Mouse (Mus musculus): ENCODE measurements around the gene Stard13.

Stard13 gene

DNA sequence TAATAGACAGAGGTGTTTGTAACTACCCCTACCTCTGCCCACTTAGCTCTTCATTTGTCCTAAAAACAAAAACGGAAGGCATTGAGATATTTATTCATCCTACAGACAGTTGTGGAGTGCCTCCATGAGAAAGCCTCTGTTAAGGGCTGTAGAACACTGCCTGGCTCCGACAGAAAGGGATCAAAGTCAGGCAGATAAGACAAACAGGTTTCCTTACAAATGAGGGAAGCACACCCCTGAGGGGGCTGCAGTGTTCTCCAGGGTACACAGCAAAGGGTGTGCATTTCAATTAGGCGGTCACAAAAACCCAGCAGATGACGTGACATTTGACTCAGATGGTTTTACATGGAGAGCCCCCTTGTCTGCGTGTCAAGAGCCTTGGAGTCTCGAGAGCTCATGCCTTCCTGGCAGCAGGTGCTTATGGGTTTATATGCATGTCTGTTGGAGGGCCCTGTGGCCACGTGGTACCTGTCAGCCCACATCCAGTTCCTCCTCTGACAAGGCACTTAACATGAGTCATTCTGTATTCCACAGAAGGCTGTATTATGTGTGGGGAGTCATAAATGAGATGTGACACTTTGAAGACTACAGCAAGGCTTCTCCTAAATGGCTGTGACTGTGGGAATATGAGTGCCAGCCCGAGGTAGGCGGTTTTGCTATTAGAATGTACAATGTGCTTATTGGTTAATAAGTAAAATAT, 129.1 kb downstream of the Stard13 start:
- no peak for DNase-seq (ENCODE audit: low read depth)

DNA sequence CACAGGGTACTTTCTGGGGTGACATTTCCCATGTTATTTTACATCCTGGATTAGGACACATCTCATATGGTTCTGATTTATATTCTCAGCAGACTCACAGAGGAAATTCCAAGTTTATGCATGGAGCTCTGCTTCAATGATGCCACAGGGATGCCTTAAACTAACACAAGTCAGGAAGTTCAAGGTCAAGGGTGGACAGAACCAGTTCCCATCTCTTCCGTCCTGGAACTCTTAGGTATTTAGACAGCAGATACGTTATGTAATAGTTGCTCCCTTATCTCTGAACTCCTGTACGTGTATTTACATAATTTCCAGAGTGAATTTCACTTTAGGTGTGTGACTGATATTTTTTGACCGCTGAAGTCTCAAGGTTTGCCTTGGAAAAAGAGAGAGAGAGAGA, 130.4 kb downstream of the Stard13 start:
- DNase-seq (ENCODE audit: low read depth): no peak

DNA sequence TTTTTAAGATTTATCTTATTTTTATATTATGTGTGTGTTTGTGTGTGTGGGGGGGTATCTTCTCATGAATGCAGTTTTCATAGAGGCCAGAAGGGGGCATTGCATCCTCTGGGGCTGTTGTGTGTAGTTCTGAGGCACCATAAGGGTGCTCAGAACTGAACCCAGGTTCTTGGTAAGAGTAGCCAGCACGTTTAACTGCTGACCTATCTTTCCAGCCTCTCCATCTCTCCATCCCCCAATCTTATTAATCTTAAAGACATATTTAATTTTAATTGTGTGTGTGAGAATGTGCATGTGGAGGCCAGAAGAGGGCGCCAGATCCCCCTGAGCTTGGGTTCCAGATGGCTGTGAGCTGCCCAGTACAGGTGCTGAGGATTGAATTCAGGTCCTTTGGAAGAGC, 131.4 kb downstream of the Stard13 start:
- DNase-seq (ENCODE audit: low read depth): no peak

DNA sequence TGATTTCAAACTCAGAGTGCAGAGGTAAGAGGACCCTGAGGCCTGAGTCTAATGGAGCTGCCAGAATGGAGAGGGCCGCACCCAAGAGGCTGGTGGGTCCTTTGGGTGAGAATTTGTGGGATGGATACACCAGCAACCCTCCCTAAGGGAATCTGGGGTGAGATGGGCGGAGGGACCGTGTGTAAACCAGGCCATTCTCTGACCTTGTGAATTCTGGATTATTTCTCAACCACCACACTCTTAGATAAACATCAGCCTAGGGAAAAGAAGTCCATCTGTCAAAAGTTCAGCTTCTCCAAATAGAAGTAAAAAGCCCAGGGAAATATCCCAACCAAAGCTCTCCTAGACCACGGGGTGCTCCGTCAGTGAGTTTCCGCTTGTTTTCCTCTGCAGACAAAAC, 137.6 kb downstream of the Stard13 start:
- no peak for DNase-seq (ENCODE audit: low read depth)

DNA sequence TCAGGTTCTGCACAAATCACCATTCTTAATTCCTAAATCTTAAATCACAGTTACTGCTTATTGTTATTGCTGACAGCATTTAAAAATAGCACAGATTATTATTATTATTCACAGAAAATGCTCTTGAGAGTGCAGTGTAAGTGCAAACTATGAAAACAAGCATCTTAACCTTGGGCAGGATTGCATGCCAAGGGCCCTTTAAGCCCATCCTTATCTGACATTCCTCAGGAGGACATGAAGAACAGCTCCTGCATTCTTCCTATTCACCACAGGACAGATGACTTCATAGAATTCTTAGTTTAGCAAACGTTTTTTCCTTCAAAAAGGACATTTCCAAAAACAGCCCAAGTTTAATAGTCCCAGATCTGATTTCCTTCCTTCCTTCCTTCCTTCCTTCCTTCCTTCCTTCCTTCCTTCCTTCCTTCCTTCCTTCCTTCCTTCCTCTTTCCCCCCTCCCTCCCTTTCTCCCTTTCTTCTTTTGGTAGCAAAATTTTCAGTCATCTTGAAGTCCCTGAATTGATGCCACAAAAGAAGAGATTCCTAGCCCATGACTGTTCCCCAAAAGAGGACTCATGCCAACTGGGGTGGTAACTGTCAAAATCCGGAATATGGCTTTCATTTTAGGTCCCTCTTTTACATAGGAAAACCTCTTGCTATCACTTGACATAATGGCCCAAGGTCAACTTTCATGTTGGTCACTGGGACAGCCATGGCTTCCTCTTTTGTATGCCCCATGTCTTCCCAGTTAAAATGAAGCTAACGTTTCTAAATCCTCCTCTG, 140.6 kb downstream of the Stard13 start:
- no peak for DNase-seq (ENCODE audit: low read depth)

DNA sequence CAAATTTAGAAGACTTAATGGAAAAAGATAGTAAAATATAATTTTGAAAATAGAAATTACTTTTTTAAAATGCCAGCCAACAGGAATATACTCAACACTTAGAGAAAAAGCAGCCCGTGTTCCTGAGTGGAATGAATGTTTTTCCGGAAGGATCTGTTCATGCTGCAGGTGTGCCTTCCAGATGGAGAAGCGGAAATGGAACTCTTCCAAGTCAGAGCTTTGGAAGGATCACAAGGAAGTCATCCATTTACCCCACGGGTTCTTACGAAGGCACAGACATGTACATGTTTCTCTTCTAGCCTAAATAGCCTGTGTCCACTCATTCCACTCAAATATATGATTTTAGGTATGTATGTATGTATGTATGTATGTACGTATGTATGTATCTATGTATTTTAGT, 142.6 kb downstream of the Stard13 start:
- DNase-seq (ENCODE audit: low read depth): no peak

DNA sequence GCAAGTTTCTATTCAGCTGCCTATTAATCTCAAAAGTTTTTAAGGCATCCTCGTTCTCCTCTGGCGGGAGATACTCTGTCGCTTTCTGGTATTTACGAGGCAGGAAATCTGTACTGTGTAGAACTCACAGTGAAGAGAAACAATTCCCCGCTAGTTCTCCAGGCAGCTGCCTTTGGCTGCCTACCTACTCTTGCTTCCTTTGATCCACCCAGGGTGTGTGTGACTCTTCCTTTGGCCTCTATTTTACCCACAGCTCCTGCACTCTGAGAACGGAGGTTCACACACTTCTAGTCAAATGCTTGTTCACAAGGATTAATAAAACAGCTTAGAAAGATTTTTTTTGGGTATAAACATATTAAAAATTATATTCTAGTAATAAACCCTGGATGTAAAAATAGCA, 144.4 kb downstream of the Stard13 start:
- DNase-seq (ENCODE audit: low read depth): no peak

DNA sequence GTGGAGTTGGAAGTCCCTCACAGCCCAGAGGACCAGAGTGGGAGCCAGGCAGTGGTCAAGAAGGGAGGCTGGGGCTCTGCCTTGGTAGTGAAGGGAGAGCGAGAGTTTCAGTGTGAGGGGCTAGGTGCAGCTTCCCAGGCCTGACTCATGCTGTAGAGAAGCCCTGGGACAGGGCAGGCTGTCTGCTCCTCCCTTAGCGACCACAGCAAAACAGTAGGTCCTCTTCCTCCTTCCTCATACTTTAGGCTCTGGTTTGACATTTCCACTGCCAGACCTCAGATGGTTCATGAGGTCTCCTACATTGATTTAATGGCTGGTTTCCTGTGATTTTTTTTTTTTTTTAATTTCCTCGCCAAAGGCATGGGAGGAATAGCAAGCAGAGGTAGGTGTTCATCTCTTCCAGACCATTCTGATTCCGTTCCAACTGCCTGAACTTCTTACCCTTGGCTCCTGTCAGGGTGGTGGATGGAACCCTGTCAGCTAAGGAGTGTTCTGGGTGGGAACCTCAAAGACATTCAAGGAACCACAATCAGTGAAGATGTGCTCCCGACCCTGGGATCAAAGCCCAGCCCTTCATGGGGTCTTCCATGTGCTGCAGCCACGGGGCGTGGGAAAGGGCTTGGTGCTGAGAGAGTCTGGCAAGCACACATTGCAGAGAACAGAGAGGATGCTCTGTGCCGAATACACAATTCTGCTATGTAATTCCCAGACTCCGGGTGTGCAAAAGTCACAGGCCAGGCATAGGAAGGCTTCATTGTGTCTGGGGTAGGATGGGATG, 147.0 kb downstream of the Stard13 start:
- DNase-seq (ENCODE audit: low read depth): no peak

DNA sequence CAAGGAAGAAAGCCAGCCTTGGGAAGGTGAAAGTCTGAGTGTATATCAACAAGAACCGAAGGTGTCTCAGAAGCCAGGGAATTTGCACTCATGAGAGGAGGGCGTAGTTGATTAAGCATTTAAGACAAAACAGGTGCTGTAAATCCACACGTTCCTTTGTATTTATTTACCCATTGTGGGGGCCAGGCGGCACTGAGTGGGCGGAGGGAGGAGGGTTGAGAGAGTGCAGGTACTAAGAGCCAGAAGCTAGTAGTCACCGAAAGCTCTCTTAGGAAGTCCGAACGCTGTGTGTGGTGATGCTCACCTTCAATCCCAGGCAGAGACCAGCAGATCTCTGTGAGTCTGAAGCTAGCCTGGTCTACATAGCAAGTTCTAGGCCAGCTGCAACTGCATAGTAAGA, 147.9 kb downstream of the Stard13 start:
- no peak for DNase-seq (ENCODE audit: low read depth)

DNA sequence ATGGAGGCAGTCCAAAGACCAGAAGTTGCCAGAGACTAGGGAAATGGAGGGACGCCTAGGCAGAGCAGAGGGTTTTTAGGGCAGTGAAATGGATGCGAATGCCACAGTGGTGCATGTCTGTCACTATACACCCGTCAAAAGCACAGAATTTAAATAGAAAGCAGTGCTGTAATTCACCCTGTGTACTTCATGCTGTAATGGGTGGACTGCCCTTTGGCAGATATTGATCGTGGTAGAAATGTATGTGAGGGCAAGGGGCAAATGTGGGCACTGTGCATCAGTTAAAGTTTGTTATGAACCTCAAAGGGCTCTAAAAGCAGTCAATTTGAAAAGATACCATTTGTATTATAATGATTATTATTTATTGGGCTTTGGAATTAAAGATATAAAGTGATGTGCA, 153.4 kb downstream of the Stard13 start:
- DNase-seq (ENCODE audit: low read depth): no peak

DNA sequence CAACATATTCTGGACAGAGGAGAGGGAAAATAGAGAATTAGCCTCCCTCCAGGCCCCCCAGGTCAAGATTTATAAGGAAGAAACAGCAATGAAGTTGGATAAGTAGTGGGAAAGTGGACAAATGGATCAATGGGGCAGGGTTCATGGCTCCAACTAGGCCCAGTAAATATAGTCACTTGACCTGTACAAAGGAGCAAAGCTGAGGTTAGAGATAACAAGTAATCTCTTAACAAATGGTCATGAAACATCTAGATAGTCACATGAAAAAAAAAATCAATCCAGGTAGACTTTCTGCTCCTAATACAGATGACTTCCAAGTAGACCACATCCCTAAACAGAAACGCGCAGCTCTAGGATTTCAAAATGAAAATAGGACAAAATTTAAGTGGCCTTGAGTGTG, 155.7 kb downstream of the Stard13 start:
- DNase-seq (ENCODE audit: low read depth): no peak

DNA sequence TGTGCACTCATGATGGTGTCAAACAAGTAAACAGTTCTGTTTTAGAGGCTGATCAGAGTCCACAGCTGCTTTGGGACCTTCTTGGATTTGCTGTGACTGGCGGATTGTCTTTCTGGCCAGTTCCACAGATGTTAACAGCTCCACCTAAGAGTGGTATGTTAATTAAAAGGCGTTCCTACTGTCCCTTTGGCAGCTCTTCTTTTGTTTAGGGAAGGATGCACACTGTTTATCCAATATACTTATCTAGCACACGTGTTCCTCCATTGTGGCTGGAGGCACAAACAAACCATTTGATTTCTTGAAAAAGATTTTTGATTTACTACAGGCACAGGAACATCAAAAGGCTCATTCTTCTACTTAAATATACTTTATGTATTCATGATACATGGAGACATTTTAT, 156.7 kb downstream of the Stard13 start:
- DNase-seq (ENCODE audit: low read depth): no peak

DNA sequence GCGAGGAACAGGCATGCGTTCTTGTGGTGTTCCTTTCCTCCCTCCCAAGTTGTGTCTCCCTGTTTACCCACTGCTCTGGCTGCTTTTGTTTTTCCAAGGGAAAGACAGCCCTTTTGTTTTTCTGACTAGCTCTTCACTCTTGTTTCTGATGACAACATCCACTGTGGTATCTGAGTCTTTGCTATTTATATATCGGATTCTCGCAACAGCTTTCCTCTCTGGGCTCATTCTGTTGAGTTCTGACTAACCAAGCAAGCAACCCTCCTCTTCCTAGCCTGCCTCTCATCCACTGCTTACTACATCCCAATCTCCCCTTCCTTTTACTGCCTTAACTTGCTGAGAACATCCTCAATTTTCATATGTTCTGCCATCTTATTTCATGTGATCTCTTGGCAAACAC, 159.4 kb downstream of the Stard13 start:
- no peak for DNase-seq (ENCODE audit: low read depth)

DNA sequence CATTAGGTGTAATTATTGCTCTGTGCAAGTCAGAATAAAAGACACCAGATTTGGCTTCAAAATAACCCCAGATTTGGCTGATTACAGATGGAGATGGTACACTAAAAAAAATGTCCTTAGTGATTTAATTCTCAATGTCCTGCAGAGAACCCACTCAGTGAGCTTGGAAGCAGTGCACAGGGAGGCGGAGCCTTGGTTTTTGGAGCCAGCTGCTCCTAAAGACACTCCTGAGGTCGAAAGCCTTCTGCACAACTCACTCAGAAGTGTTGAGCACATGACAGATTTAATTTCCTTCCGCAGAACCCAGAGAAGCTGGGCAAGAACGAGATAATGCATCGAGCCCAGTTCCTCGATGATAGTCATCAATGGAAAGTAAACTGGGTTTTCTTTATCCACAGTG, 162.2 kb downstream of the Stard13 start:
- no peak for DNase-seq (ENCODE audit: low read depth)

DNA sequence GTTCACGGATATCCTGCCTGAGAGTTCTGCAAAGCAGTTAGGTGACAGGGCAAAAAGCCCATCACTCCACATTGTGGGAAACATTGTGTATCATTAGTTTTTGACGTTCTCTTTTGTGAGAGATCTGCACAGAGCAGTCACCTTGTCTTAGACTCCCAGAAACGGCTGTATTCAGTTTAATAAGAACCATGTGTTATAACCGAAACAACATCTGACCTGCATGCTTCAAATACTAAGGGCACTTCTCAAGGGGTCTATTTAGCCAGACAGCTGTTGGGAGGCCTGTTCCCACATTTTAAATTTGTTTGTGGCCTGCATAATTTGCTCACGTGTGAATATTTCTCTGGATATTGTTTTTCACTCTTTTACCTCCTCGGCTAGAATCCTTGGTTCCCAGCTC, 162.7 kb downstream of the Stard13 start:
- DNase-seq (ENCODE audit: low read depth): no peak

DNA sequence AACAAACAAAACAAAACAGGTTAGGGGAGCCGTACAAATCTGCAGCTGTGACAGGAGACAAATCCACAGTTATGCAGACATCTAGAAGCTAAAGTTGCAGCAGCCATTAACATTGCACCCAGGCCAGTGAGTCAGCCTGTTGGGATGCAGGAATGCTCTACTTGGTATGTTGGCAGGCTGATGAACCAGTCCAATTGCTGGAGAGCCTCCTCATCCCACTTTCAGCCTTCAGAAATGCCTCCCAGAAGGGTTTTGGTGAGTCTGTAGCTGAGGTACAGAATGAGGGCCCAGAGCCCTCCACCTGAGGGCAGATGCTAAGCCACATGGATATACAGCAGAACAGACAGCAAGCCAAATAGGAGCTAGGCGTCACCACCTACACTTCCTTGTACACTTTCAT, 164.1 kb downstream of the Stard13 start:
- DNase-seq (ENCODE audit: low read depth): no peak

DNA sequence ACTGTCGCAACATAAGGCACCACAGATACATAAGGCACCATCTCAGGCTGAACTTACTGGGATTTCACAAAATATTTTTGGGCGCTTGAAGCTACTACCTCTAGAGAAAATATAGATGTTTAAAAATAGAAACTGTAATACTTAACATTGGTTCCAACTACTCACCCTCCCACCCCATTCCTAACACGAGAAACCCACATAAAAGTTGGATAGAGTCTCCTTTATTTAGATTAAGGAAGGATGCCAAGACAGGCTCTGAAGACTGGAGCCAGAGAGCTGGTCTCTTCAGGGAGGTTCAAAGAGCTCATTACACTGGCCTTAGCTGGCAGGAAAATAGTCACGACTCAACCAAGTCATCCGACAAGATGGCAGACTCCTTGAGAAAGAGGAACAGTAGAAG, 167.6 kb downstream of the Stard13 start:
- no peak for DNase-seq (ENCODE audit: low read depth)

DNA sequence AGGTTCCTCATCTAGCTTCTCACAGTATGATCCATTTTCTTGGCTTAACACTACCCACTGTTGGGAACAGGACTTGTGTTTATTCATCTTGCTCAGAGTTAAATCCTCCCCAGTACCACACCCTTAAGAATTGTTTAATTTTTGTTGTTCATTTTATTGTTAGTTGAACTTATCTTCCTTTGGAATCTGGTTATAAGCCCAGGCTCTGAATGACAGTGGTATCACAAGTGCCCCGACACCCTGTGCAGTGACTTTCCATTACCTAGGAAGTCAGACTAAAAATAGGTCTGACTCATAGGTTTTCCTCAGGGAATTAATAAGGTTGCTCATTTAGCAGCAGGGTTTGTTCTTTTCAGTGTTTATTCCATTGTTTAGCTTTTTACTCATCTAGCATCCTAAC, 168.4 kb downstream of the Stard13 start:
- no peak for DNase-seq (ENCODE audit: low read depth)

DNA sequence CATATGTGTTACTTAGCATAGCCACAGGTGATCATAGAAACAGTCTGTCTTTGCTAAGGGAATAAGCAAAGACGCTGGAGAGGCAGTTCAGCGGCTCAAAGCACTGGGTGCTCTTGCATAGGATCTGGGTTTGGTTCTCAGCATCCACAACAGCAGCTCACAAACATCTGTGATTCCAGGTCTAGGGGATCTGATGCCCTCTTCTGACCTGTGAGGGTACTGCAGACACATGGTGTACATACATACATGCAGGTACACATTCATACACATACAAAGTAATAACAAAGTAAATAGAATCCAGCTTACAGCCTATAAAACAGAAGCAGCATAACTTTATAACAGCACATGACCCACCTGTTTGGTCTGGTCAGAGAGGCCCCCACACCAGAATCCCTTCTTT, 171.7 kb downstream of the Stard13 start:
- DNase-seq (ENCODE audit: low read depth): no peak

DNA sequence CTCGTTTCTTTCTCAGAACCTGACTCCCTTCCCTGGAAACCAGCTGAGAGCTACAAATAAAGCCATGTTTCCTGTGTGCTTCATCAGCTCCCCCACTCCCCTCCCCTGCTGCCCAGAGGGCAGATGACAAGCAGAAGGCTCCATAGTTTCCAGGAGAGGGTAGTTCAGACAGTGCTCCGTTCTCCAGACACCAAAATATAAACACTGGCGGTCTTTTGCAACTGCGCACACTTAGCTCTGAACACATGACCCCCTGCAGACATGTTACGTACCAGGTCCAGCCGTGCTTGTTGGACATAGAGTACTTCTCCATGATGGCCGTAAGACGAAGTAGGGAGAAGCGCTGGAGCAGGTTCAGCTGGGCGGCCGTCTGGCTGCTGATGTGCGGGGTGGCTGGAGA, 173.2 kb downstream of the Stard13 start:
- DNase-seq (ENCODE audit: low read depth): no peak

DNA sequence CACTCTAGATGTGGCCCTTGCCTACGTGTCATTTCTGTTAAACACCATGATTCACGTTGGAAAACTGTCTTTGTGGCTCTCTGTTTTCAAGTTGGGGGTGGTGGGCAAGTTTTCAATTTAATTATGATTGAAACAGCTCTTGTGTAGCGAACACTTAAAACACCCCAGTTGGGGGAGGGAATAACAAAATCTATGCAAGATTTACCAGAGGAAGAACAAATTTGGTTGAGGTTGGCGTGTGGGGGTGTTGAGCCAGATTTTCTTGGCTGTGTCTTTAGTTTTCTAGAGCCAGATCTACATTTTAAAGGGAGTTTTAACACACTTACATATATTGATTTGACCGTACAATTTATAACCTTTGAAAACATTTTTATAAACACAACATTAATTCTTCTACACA, 173.9 kb downstream of the Stard13 start:
- no peak for DNase-seq (ENCODE audit: low read depth)

DNA sequence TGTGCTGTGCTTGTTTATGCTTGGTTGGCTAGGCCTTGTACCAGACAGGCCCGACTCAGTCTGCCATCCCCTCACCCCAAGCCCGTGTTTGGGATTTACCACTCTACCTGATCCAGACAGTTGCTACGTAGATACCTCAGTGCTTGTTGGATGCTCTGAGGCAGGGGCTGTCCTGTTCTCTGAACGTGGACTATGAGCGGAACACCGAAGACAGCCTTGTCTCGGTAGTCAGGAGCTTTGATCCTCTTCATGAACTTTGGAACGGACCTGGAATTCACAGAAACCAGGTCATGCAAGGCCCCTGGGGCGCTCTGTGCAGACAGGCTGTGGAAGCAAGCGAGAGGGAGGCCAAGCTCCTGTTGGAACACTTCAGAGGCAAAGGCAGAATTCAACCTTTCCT, 174.3 kb downstream of the Stard13 start:
- no peak for DNase-seq (ENCODE audit: low read depth)

DNA sequence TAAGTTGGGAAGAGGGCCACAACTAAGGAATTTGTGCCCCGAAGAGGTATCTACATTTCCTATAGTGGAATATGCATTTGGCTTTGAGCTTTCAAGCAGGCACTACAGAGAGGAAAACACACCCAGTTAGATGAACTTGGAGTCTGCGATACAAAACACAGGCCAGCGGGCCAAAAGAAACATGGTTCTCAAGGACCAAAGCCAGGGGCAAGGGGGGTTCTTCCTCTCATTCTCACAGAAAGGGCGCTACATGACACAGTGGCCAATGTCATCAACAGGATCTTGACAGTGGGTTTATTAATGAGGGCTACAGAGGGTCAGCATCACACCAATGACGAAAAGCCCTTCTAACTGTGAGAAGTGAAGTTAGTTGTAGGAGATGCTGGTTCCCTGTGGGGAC, 175.9 kb downstream of the Stard13 start:
- no peak for DNase-seq (ENCODE audit: low read depth)
